Mouse (Mus musculus) heart, postnatal 36 days (tissue): ENCODE results near the gene Mef2d. TPM values are rescaled to one million over a fixed set of nuclear protein-coding genes. Genes with fewer than 3 reads are reported as not detected.

ENCODE experiments used
- DNase-seq, 2 experiments: peaks; one replicate each; pipeline ENCODE4 v3.0.0; 2021 to 2022
- intact Hi-C: fragments of 180-260 bp; cut with DNase I; formaldehyde crosslinking; loops from one replicate; pipeline ENCODE4 v1.15.1; 2025
- total RNA-seq, 2 experiments: library from RNA; stranded (reverse); gene quantifications; 2 replicates each; pipeline ENCODE4 v1.2.3; 2021

Mef2d gene
- total RNA-seq, 2 experiments from 2014 or later, result 123 to 138 TPM

DNA sequence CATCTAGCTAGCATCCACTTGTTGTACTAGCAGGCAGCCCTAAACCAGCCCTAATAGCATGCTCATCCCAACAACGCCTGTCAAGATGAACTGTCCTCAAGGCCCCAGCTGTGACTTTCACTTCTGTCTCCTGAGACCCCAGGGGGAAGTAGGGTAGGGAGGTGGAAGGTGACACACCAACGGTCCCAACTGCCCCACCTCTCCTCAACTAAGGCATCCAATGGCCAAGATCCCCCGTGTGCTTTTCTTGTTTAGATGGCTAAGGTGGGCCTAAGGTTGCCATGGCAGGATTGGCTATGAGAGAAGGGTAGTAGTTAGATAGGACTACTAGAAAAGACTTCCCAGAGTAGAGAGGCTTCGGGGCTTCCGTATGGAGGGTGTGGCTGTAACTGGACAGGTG is 6.2 kb downstream of the Mef2d start:
- DNase-seq, result no peak
- intact Hi-C loops, result no loop called here

GRCm38 (mm10) chr3:88148776-88149509 is 6.8 kb downstream of the Mef2d start:
- intact Hi-C loops, result no loop called here
- DNase-seq, result peak; percentile 72 to 73

GRCm38 (mm10) chr3:88149510-88149974 is 7.4 kb downstream of the Mef2d start:
- DNase-seq, result peak in 1 of 2 experiments; percentile 44
- intact Hi-C loops, result no loop called here

DNA sequence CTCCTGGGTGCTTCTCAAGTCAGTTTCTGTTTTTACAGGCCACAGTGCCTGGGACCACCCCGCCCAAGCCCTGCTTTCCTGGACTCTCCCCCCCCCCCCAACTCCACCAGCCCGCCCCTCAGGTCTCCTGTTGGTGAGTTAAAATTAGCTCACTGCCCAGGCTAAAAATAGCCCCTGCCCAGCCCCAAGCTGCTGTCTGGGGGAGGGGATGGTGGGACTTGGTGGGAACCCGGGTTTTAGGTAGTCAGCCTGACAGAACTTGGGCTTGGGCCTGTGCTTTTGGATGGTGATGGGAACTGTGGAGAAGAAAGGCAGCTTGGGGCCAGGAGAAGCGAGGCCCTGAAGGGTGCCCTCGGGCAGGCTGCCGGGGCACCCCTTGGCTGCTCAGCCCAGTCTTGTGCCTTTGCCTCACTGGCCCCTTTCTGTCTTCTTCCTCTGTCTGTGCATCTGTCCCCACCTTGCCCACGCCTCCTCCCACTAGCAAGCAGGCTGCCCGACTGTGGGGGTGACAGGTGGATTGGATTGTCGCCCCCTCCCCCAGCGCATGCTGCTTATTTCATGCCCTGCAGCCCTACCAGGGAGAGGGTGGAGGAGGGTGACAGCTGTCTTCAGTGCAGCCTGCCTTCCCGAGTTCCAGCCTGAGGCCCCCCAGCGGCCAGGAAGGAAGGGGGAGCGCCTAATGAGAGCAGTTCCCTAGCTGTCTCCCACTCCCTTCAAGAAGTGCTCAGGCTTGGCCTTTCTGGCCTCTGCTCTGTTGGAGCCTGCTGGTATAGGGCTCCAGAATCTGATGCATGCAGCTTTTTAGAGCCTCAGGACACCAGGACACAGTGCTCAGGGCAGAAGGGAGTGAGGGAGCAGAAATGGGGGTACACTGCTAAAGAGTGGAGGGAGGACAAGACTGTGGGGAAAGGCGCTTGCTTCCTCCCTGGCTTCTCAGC is 8.2 kb downstream of the Mef2d start:
- intact Hi-C loops, result no loop called here
- DNase-seq, result peak in 1 of 2 experiments; percentile 58

GRCm38 (mm10) chr3:88150999-88151364 is 8.8 kb downstream of the Mef2d start:
- intact Hi-C loops, result no loop called here
- DNase-seq, result no peak

- intact Hi-C loops, result no loop called here
- DNase-seq, result peak in 1 of 2 experiments; percentile 20
These were observed 9.9 kb downstream of the Mef2d start for GRCm38 (mm10) chr3:88152056-88152455.

- DNase-seq, result no peak
- intact Hi-C loops, result no loop called here
These were observed 11.3 kb downstream of the Mef2d start for GRCm38 (mm10) chr3:88153290-88154011.

DNA sequence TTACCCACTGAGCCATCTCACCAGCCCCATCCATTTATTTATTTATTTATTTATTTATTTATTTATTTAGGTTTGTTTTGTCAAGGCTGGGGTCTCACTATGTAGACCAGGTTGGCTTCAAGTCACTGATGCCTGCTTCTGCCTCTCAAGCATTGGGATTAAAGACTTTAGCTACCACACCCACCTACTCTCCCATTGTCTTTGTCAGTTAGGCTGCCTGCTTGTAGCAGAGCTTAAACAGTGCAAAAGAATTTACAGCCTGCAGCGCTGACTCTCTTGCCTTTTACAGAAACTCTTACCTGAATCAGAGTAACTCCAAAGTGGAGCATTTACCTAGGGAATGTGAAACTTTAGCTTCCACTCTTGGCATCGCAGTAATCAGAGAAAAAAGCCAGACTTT is 12.1 kb downstream of the Mef2d start:
- DNase-seq, result no peak
- intact Hi-C loops, result no loop called here

DNA sequence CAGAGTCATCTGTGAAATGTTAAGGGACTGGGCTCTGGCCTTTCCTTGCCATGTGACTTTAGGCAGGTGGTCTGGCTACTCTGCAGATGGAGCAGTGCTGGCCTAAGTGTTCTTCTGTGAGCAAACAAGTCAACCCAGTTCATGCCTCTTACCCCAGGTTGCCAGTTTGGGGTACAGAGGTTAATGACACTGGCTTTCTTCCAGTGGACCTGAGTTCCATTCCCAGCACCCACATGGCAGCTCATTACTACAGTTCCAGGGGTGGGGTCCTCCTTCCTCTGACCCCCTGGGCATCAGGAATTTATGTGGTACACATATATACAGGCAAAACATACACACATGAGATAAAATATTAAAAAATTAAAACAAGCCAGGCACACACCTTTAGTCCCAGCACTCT is 14.6 kb downstream of the Mef2d start:
- intact Hi-C loops, result loop anchor here (5.0 kb wide), 1 partner anchor 70 kb away; no protein-coding TSS in a partner anchor
- no peak for DNase-seq

GRCm38 (mm10) chr3:88157771-88158597 is 15.8 kb downstream of the Mef2d start:
- intact Hi-C loops, result loop anchor here (2.0 to 5.0 kb wide), 2 partner anchors 25 to 71 kb away; no protein-coding TSS in a partner anchor
- peak in 1 of 2 experiments; percentile 56 for DNase-seq

DNA sequence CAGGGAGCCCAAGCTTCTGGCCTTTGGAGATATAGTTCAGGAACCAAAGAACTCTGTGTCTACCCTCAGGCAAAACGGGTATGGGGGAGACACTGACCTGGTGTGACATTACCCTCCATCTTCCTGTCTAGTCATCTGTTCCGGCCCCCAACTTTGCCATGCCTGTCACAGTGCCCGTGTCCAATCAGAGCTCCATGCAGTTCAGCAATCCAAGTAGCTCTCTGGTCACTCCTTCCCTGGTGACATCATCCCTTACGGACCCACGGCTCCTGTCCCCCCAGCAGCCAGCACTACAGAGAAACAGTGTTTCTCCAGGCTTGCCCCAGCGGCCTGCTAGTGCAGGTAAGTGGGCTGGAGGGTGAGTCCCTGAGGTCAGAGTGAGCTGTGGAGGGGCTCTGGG is 16.8 kb downstream of the Mef2d start:
- intact Hi-C loops, result loop anchor here (2.0 to 5.0 kb wide), 2 partner anchors 26 to 72 kb away; no protein-coding TSS in a partner anchor

GRCm38 (mm10) chr3:88160856-88161255 is 18.7 kb downstream of the Mef2d start:
- intact Hi-C loops, result no loop called here
- no peak for DNase-seq

More for the DNA sequence above, 16.8 kb downstream of the Mef2d start:
- no peak for DNase-seq

- DNase-seq, result peak; percentile 64 to 75
- intact Hi-C loops, result no loop called here
These were observed 20.1 kb downstream of the Mef2d start for GRCm38 (mm10) chr3:88162259-88162658.

- intact Hi-C loops, result no loop called here
- DNase-seq, result no peak
These were observed 20.6 kb downstream of the Mef2d start for GRCm38 (mm10) chr3:88162811-88163210.

DNA sequence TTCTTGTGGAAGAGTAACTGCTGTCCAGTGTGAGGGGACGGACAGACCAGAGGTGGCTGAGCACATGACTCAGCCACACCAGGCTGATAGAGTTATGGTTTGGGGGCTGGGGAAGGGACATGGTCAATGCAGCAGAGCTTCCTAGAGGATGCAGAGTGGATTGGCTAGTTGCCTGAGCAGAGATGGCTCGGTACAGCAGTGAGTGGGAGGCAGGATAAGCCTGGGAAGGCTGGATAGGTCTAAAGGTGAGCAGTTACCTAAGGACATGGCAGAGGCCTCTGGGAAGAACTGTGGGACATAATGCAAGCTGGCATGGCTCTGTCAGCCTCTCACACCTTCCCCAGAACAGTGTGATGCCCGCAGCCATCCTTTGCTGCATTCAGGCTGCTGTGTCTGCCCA is 21.7 kb downstream of the Mef2d start:
- intact Hi-C loops, result no loop called here
- DNase-seq, result no peak

- no peak for DNase-seq
- intact Hi-C loops, result no loop called here
These were observed 22.1 kb downstream of the Mef2d start for GRCm38 (mm10) chr3:88164263-88164662.

DNA sequence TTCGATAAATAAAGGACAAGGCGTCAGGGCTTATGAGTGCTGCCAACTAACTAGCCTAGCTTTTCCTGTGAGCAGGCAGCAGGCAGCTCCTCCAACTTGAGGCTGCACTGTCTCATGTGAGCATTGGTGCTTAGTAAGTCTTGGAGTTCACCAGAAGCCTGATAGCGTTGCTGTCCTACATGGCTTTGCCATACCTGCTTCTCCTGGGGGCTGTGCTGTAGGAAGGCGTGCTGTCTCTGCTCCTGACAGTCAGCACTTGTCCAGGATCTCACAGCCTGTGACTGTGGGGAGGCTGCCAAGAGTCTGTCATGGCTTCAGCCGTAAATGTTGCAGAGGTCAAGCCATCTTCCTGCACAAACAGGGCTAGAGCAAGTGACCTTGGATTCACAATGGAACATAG is 23.9 kb downstream of the Mef2d start:
- peak; percentile 38 to 53 for DNase-seq
- intact Hi-C loops, result no loop called here

- DNase-seq, result no peak
- intact Hi-C loops, result loop anchor here (5.0 kb wide), 1 partner anchor 48 kb away; no protein-coding TSS in a partner anchor
These were observed 28.2 kb downstream of the Mef2d start for GRCm38 (mm10) chr3:88170361-88170760.

GRCm38 (mm10) chr3:88172440-88172839 is 30.3 kb downstream of the Mef2d start:
- no peak for DNase-seq
- intact Hi-C loops, result loop anchor here (2.0 to 5.0 kb wide), 2 partner anchors 30 to 50 kb away; partner anchors contain the start of gene Mef2d
